23 mouse cellular contexts compared by ENCODE assay signal in the genomic region with DNA sequence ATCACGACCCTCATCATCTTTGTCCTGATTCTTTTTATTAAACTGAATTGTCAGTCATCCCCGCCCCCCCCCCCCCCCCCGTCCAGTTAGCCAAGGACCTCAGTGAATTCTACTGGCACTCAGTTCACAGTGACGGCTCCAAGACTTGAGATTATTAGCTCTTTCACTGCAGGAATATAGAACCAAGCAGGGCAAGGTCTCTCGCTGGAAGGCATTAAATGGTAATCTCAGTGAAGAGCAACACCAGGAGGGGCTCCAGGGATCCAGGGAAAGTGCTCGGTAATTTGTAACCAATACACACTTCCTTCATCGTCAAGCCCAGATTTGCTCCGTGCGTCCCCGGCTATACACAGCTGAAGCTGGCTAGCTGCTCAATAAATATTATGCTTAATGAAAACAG. TPM values are rescaled to one million over a fixed set of nuclear protein-coding genes. Genes with fewer than 3 reads are reported as not detected.
DNase-seq lines count a peak whose midpoint lies in the region; ATAC-seq and TF ChIP-seq lines count a peak whose summit lies in the region.
"Had no signal": no experiment of that assay in that cellular context is flagged by ENCODE, and none has a peak within 500 bp of the region (broad histone marks: within the 10 kb centered on the region; RNA-seq: fewer than 3 reads in every experiment).

No protein-coding gene starts in this region.

- 51% methylated on average over 10 of the region's 10 CpGs for WGBS in intestine, postnatal 0 days
- 66% methylated on average over 10 of the region's 10 CpGs for WGBS in intestine, embryonic 15.5 days
- WGBS in kidney, postnatal 0 days: 60% methylated on average over 10 of the region's 10 CpGs
- WGBS in stomach, embryonic 16.5 days: 59% methylated on average over 10 of the region's 10 CpGs

- no peaks in the 10 kb centered on the region for H3K36me3 ChIP-seq in intestine, postnatal 0 days (ENCODE audit: control insufficient read depth, insufficient read depth)
- no peaks in the 10 kb centered on the region for H3K36me3 ChIP-seq in intestine, embryonic 15.5 days
- no peaks in the 10 kb centered on the region for H3K36me3 ChIP-seq in kidney, postnatal 0 days (ENCODE audit: insufficient read depth, low read length)
- H3K36me3 ChIP-seq in stomach, embryonic 16.5 days (ENCODE audit: control insufficient read depth, insufficient read depth, low read length): no peaks in the 10 kb centered on the region
- H3K36me3 ChIP-seq: heart, embryonic 15.5 days; hindbrain, embryonic 15.5 days; midbrain, embryonic 10.5 days; neural tube, embryonic 15.5 days had no signal

- TF ChIP-seq POLR2A in embryonic fibroblast, embryonic 13.5 days (IDR thresholded peaks at IDR 0.05; ENCODE audit: low read depth, low read length): no peak

- no peak for DNase-seq in kidney, postnatal 0 days (ENCODE audit: low spot score)
- DNase-seq in kidney, postnatal 25 days: no peak
- DNase-seq in c-Kit-positive CD71-positive TER-119-positive erythroid progenitor cells, embryonic 14.5 days (ENCODE audit: low spot score): no peak
- DNase-seq: adrenal gland, adult 2 months; B cell, adult 2 months; cerebellum, adult 2 months; cerebellum, postnatal 36 days; gastrocnemius, postnatal 10 days; layer of hippocampus, postnatal 36 days; lung, adult 18-20 months; lung, postnatal 10 days; right cerebral cortex, adult 18-20 months; thymus, postnatal 36 days had no signal

- no peaks in the 10 kb centered on the region for H3K9me3 ChIP-seq in intestine, postnatal 0 days (ENCODE audit: control insufficient read depth)
- H3K9me3 ChIP-seq in intestine, embryonic 15.5 days: no peaks in the 10 kb centered on the region
- no peaks in the 10 kb centered on the region for H3K9me3 ChIP-seq in kidney, postnatal 0 days (replicated peaks; ENCODE audit: low read length)
- no peaks in the 10 kb centered on the region for H3K9me3 ChIP-seq in stomach, embryonic 16.5 days (replicated peaks; ENCODE audit: control insufficient read depth, low read length)
- H3K9me3 ChIP-seq: heart, embryonic 15.5 days; hindbrain, embryonic 15.5 days; midbrain, embryonic 10.5 days; neural tube, embryonic 15.5 days had no signal

- peaks cover 13% of the 10 kb centered on the region; the same call in 1 of the 2 replicates for H3K27me3 ChIP-seq in intestine, postnatal 0 days (replicated peaks; ENCODE audit: control insufficient read depth, insufficient read depth, low read length)
- H3K27me3 ChIP-seq in intestine, embryonic 15.5 days (replicated peaks): no peaks in the 10 kb centered on the region
- no peaks in the 10 kb centered on the region for H3K27me3 ChIP-seq in kidney, postnatal 0 days (ENCODE audit: insufficient read depth, low read length)
- no peaks in the 10 kb centered on the region for H3K27me3 ChIP-seq in stomach, embryonic 16.5 days (ENCODE audit: control insufficient read depth, insufficient read depth, low read length)

- TF ChIP-seq CTCF in intestine, postnatal 0 days (IDR thresholded peaks at IDR 0.05; ENCODE audit: low read depth): no peak
- no peak for TF ChIP-seq CTCF in kidney, postnatal 0 days (IDR thresholded peaks at IDR 0.05; ENCODE audit: low read depth)
- no peak for TF ChIP-seq CTCF in embryonic fibroblast, embryonic 13.5 days (IDR thresholded peaks at IDR 0.05; ENCODE audit: borderline replicate concordance, insufficient read depth, low read length)

- H3K4me3 ChIP-seq in intestine, postnatal 0 days (ENCODE audit: low read depth, low read length): no peak overlapping the region
- no peak overlapping the region for H3K4me3 ChIP-seq in intestine, embryonic 15.5 days (replicated peaks)
- H3K4me3 ChIP-seq in kidney, postnatal 0 days (replicated peaks; ENCODE audit: low read depth, low read length): no peak overlapping the region
- H3K4me3 ChIP-seq in embryonic fibroblast, embryonic 13.5 days (ENCODE audit: insufficient read depth, low read length): peak overlapping the region; percentile 3; the same call in 1 of the 2 replicates
- H3K4me3 ChIP-seq in stomach, embryonic 16.5 days (replicated peaks; ENCODE audit: low read length): no peak overlapping the region
- H3K4me3 ChIP-seq: heart, embryonic 15.5 days; hindbrain, embryonic 15.5 days; midbrain, embryonic 10.5 days; neural tube, embryonic 15.5 days had no signal

- peak overlapping the region; percentile 37 for H3K4me2 ChIP-seq in intestine, postnatal 0 days (replicated peaks; ENCODE audit: low read depth)
- no peak overlapping the region for H3K4me2 ChIP-seq in intestine, embryonic 15.5 days (replicated peaks)
- peak overlapping the region; percentile 27 for H3K4me2 ChIP-seq in kidney, postnatal 0 days (ENCODE audit: low read length)
- H3K4me2 ChIP-seq in stomach, embryonic 16.5 days (ENCODE audit: low read depth, low read length): peak overlapping the region; percentile 17
- H3K4me2 ChIP-seq: heart, embryonic 15.5 days; hindbrain, embryonic 15.5 days; liver, embryonic 11.5 days; neural tube, embryonic 15.5 days had no signal

- H3K27ac ChIP-seq in intestine, postnatal 0 days (ENCODE audit: low read depth, low read length): no peak overlapping the region
- no peak overlapping the region for H3K27ac ChIP-seq in intestine, embryonic 15.5 days
- H3K27ac ChIP-seq in kidney, postnatal 0 days: peak overlapping the region; percentile 32; the same call in 1 of the 2 replicates
- H3K27ac ChIP-seq in embryonic fibroblast, embryonic 13.5 days (ENCODE audit: insufficient read depth, low read length): no peak overlapping the region
- no peak overlapping the region for H3K27ac ChIP-seq in stomach, embryonic 16.5 days (ENCODE audit: low read length)
- H3K27ac ChIP-seq: heart, embryonic 15.5 days; hindbrain, embryonic 15.5 days; midbrain, embryonic 10.5 days; neural tube, embryonic 15.5 days had no signal

- H3K4me1 ChIP-seq in intestine, postnatal 0 days (replicated peaks; ENCODE audit: control insufficient read depth, insufficient read depth, low read length): no peaks in the 10 kb centered on the region
- peaks cover 8% of the 10 kb centered on the region; the same call in 1 of the 2 replicates for H3K4me1 ChIP-seq in intestine, embryonic 15.5 days (replicated peaks)
- H3K4me1 ChIP-seq in kidney, postnatal 0 days (replicated peaks; ENCODE audit: insufficient read depth, low read length): peaks cover 17% of the 10 kb centered on the region
- H3K4me1 ChIP-seq in embryonic fibroblast, embryonic 13.5 days (ENCODE audit: control insufficient read depth, insufficient read depth, low read length): peaks cover 12% of the 10 kb centered on the region; the same call in 1 of the 2 replicates
- peaks cover 13% of the 10 kb centered on the region for H3K4me1 ChIP-seq in stomach, embryonic 16.5 days (ENCODE audit: control insufficient read depth, insufficient read depth, low read length)

- no peak overlapping the region for H3K9ac ChIP-seq in intestine, postnatal 0 days (ENCODE audit: low read depth, low read length)
- no peak overlapping the region for H3K9ac ChIP-seq in intestine, embryonic 15.5 days
- H3K9ac ChIP-seq in kidney, postnatal 0 days (ENCODE audit: low read depth, low read length): no peak overlapping the region
- no peak overlapping the region for H3K9ac ChIP-seq in stomach, embryonic 16.5 days (ENCODE audit: low read length)
- H3K9ac ChIP-seq: heart, embryonic 15.5 days; hindbrain, embryonic 15.5 days; neural tube, embryonic 15.5 days had no signal

- no peak for ATAC-seq in intestine, postnatal 0 days
- no peak for ATAC-seq in intestine, embryonic 15.5 days
- ATAC-seq in kidney, postnatal 0 days (replicated peaks; ENCODE audit: low FRiP score, low read depth): no peak
- ATAC-seq in stomach, embryonic 16.5 days (ENCODE audit: insufficient read depth, low FRiP score): no peak
- ATAC-seq: forebrain, embryonic 14.5 days had no signal

RNA-seq across cellular contexts. Expression of a gene that starts 2.9 kb away (rescaled TPM):
- polyA plus RNA-seq in intestine, postnatal 0 days (2015; fragmentation: Nextera tagmentation; extraction: Ambion mirVana): 255 and 258 TPM in 2 replicates
- 87.4 and 92.5 TPM in 2 replicates for polyA plus RNA-seq in intestine, embryonic 15.5 days (2015; fragmentation: Nextera tagmentation; extraction: Ambion mirVana)
- polyA plus RNA-seq in kidney, postnatal 0 days (2015; fragmentation: Nextera tagmentation; extraction: Ambion mirVana): 1,308 and 1,398 TPM in 2 replicates
- 406 and 784 TPM in 2 replicates for polyA plus RNA-seq in embryonic fibroblast, embryonic 13.5 days (2011; ENCODE audit: insufficient read length, low read depth, missing spikeins)
- polyA plus RNA-seq in stomach, embryonic 16.5 days (2015; fragmentation: Nextera tagmentation; extraction: Ambion mirVana): 178 and 180 TPM in 2 replicates
